Mouse (Mus musculus) liver, postnatal 0 days (tissue): ENCODE data around the gene Cldn8. TPM values are rescaled to one million over a fixed set of nuclear protein-coding genes. Genes with fewer than 3 reads are reported as not detected.

Experiments
- ATAC-seq: fragments of 200-750 bp; cut with Nextera tagmentation; 2 replicates; pipeline ENCODE4 v1.8.0; 2017; ENCODE audit warnings: mild to moderate bottlenecking, moderate library complexity
- DNase-seq: peaks from one replicate; pipeline ENCODE4 v3.0.0-alpha.2; 2016
- H3K27ac ChIP-seq: fragments of 300-500 bp; sonication (generic); 2 replicates; pipeline ENCODE4 v1.5.1; 2014; ENCODE audit warnings: antibody characterized with exemption, moderate library complexity, mild to moderate bottlenecking, low read depth
- H3K27me3 ChIP-seq: fragments of 300-500 bp; sonication (generic); 2 replicates; pipeline ENCODE4 v1.6.1; 2014; ENCODE audit warnings: low read length, control low read depth, mixed read lengths; ENCODE audit not compliant: insufficient read depth
- H3K36me3 ChIP-seq: fragments of 300-500 bp; sonication (generic); replicated peaks from 2 replicates; pipeline ENCODE4 v1.6.1; 2014; ENCODE audit warnings: mild to moderate bottlenecking, control low read depth, low read length, moderate library complexity, mixed read lengths; ENCODE audit not compliant: insufficient read depth
- H3K4me1 ChIP-seq: fragments of 300-500 bp; sonication (generic); 2 replicates; pipeline ENCODE4 v1.6.1; 2014; ENCODE audit warnings: antibody characterized with exemption, mild to moderate bottlenecking, control low read depth; ENCODE audit not compliant: insufficient read depth
- H3K4me2 ChIP-seq: fragments of 300-500 bp; sonication (generic); 2 replicates; pipeline ENCODE4 v1.6.1; 2014; ENCODE audit warnings: low read depth, mild to moderate bottlenecking, low read length, moderate library complexity, mixed read lengths
- H3K4me3 ChIP-seq: fragments of 300-500 bp; sonication (generic); 2 replicates; pipeline ENCODE4 v1.5.1; 2014; ENCODE audit warnings: low read depth, low read length
- H3K9ac ChIP-seq: fragments of 300-500 bp; sonication (generic); replicated peaks from 2 replicates; pipeline ENCODE4 v1.6.1; 2014; ENCODE audit warnings: mild to moderate bottlenecking, moderate library complexity
- H3K9me3 ChIP-seq: fragments of 300-500 bp; sonication (generic); 2 replicates; pipeline ENCODE4 v1.6.1; 2016; ENCODE audit warnings: mild to moderate bottlenecking, control low read depth, low read length, mixed read lengths
- CTCF ChIP-seq: sonication (generic); IDR thresholded peaks from 2 replicates; pipeline ENCODE4 v1.5.1; 2016; ENCODE audit warnings: antibody characterized with exemption, low read depth
- EP300 ChIP-seq: IDR thresholded peaks from 2 replicates; pipeline ENCODE4 v1.6.1; 2016; ENCODE audit warnings: antibody characterized with exemption, low read depth, mild to moderate bottlenecking
- WGBS: fragments of 180-500 bp; shearing (Covaris S2); extraction: QIAGEN DNeasy Blood & Tissue Kit; methylation state at CpG from one replicate; pipeline ENCODE4 v1.1.7; 2014; ENCODE audit not compliant: insufficient replicate concordance; 5-methylcytosine and 5-hydroxymethylcytosine counted together
- polyA plus RNA-seq: library from polyadenylated mRNA; unstranded; fragments of >200 nt; fragmentation: Nextera tagmentation; extraction: Ambion mirVana; gene quantifications from 2 replicates; pipeline ENCODE4 v1.2.1, GENCODE M21; 2015

Cldn8 gene
- 0.09 and 0.13 TPM in 2 replicates for polyA plus RNA-seq

DNA sequence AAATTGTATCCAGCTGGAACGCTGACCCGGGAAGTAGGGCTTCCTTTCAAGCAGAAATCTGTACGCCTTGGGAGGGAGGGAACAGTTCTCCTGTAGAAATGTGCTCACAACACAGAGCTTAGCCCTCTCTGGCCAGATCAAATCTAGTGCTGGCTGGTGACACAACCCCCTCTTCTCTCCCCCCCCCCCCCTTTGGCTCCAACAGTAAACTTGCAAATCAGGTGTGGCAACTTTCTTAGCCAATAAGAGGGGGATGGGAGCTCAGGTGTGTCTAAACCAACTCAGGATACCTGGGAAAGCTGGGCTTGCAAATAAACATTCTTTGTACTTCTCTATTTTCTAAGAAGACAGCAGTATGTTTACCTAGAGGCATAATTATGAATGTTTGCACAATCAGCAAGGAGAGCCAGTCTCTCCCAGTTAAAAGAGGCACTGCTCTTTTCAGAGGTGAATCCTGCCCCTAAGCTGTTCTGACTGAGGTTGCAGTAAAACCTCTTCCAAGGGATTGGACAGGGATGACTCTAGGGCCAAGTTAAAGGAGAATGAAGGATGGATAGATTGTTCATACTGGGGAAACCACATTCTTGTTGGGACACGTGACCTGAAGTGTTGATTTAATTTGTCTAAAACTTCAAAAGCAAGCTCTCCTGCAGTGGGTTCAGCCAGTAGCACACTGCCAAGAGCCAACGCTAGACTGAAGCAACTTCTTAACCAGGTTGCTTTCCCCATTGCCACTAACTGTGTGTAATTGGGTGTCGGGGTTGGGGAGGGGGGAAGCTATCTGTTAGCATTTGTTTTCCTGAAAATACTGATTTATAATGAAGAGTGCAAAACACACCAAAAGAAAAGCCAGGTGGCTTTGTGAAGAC lies at the start of gene Cldn8:
Gene Cldn8, minus strand, starts transcription at position 139 of the 869 bp plus-strand sequence.
- Histone ChIP-seq H3K9ac (no peak within 1 kb of the TSS), H3K27ac (no peak within 1 kb of the TSS), H3K4me2 (no peak within 1 kb of the TSS), H3K9me3 (no peaks in the 10 kb centered on the region), H3K4me1 (no peaks in the 10 kb centered on the region), H3K4me3 (no peak within 1 kb of the TSS), H3K27me3 (no peaks in the 10 kb centered on the region), H3K36me3 (no peaks in the 10 kb centered on the region)
- ATAC-seq (no peak), DNase-seq (no peak)
- 70% methylated on average over 6 of the region's 6 CpGs for WGBS
- TF ChIP-seq EP300 (no peak), CTCF (no peak)

GRCm38 (mm10) chr16:88612712-88613111 lies 49.7 kb upstream of the Cldn8 start:
- H3K36me3 ChIP-seq: no peaks in the 10 kb centered on the region
- no peak overlapping the region for H3K4me2 ChIP-seq
- 69% methylated on average over 4 of the region's 4 CpGs for WGBS
- TF ChIP-seq CTCF: no peak
- TF ChIP-seq EP300: no peak
- no peaks in the 10 kb centered on the region for H3K9me3 ChIP-seq
- no peak overlapping the region for H3K4me3 ChIP-seq
- no peaks in the 10 kb centered on the region for H3K4me1 ChIP-seq
- H3K27me3 ChIP-seq: no peaks in the 10 kb centered on the region
- DNase-seq (no peak), ATAC-seq (no peak)
- H3K27ac ChIP-seq: no peak overlapping the region
- no peak overlapping the region for H3K9ac ChIP-seq

- no peak for DNase-seq
- Histone ChIP-seq H3K9me3 (no peaks in the 10 kb centered on the region), H3K4me1 (no peaks in the 10 kb centered on the region), H3K27me3 (no peaks in the 10 kb centered on the region), H3K9ac (no peak within 1 kb of the TSS), H3K4me3 (no peak within 1 kb of the TSS), H3K4me2 (no peak within 1 kb of the TSS), H3K27ac (no peak within 1 kb of the TSS), H3K36me3 (no peaks in the 10 kb centered on the region)
- no peak; the same call in 1 of the 2 replicates for ATAC-seq
- no peak for TF ChIP-seq CTCF
- TF ChIP-seq EP300: no peak
- WGBS: 79% methylated on average over 8 of the region's 8 CpGs
Observed at GRCm38 (mm10) chr16:88611922-88612321, 48.9 kb upstream of the Cldn8 start, which contains the start of gene Krtap24-1. Gene Krtap24-1, minus strand, starts transcription at chr16:88612279.

GRCm38 (mm10) chr16:88604570-88604969 lies 41.6 kb upstream of the Cldn8 start:
- no peak for DNase-seq
- TF ChIP-seq EP300 (no peak), CTCF (no peak)
- Histone ChIP-seq H3K27ac (no peak overlapping the region), H3K9ac (no peak overlapping the region), H3K4me2 (no peak overlapping the region), H3K9me3 (no peaks in the 10 kb centered on the region), H3K4me1 (no peaks in the 10 kb centered on the region), H3K36me3 (no peaks in the 10 kb centered on the region), H3K27me3 (no peaks in the 10 kb centered on the region), H3K4me3 (no peak overlapping the region)
- 80% methylated on average over 6 of the region's 6 CpGs for WGBS
- ATAC-seq: no peak

DNA sequence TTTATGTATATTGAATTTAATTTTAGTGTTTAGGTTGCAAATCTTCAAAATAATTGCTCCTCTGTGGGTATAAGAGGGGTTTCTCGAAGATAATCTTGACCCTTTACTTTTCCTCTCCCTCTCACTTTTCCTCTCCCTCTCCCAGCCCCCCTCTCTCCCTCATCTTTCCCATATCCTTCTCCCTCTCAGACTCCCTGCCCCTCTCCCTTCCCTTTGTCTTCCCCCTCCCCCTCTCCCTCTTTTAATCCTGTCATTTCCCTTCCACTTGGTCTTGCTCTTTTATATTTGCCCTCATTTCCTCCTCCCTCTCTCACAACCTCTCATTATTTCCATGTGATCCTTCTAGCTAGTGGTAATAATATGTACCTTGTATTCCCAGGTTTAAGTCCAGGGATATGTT lies 39.5 kb upstream of the Cldn8 start:
- Histone ChIP-seq H3K9ac (no peak overlapping the region), H3K9me3 (no peaks in the 10 kb centered on the region), H3K36me3 (no peaks in the 10 kb centered on the region), H3K4me1 (no peaks in the 10 kb centered on the region), H3K27ac (no peak overlapping the region), H3K4me3 (no peak overlapping the region), H3K4me2 (no peak overlapping the region), H3K27me3 (no peaks in the 10 kb centered on the region)
- 45% methylated on average over 1 of the region's 1 CpGs for WGBS
- DNase-seq: no peak
- no peak for ATAC-seq
- TF ChIP-seq CTCF (no peak), EP300 (no peak)

GRCm38 (mm10) chr16:88600303-88600702 lies 37.3 kb upstream of the Cldn8 start:
- TF ChIP-seq CTCF: no peak
- no peak for TF ChIP-seq EP300
- Histone ChIP-seq H3K27ac (no peak overlapping the region), H3K27me3 (no peaks in the 10 kb centered on the region), H3K4me1 (no peaks in the 10 kb centered on the region), H3K36me3 (no peaks in the 10 kb centered on the region), H3K9ac (no peak overlapping the region), H3K4me3 (no peak overlapping the region), H3K9me3 (no peaks in the 10 kb centered on the region), H3K4me2 (no peak overlapping the region)
- 61% methylated on average over 8 of the region's 8 CpGs for WGBS
- ATAC-seq: no peak
- DNase-seq: no peak
